Mouse (Mus musculus) liver, postnatal 0 days (tissue): Measurements from ENCODE around the gene Lpcat1.
A peak's percentile ranks its signal among the peaks of the same experiment; 100 is the strongest.

Source experiments
- CTCF ChIP-seq: sonication (generic); IDR thresholded peaks from 2 replicates; pipeline ENCODE4 v1.5.1; 2016; ENCODE audit warnings: antibody characterized with exemption, low read depth
- EP300 ChIP-seq: IDR thresholded peaks from 2 replicates; pipeline ENCODE4 v1.6.1; 2016; ENCODE audit warnings: antibody characterized with exemption, low read depth, mild to moderate bottlenecking

- TF ChIP-seq CTCF = no peak
- TF ChIP-seq EP300 = peak; percentile 99
Measured at GRCm38 (mm10) chr13:73475058-73475980, 8.3 kb downstream of the Lpcat1 start.
